11 mouse cellular contexts compared by ENCODE assay signal in the genomic region with DNA sequence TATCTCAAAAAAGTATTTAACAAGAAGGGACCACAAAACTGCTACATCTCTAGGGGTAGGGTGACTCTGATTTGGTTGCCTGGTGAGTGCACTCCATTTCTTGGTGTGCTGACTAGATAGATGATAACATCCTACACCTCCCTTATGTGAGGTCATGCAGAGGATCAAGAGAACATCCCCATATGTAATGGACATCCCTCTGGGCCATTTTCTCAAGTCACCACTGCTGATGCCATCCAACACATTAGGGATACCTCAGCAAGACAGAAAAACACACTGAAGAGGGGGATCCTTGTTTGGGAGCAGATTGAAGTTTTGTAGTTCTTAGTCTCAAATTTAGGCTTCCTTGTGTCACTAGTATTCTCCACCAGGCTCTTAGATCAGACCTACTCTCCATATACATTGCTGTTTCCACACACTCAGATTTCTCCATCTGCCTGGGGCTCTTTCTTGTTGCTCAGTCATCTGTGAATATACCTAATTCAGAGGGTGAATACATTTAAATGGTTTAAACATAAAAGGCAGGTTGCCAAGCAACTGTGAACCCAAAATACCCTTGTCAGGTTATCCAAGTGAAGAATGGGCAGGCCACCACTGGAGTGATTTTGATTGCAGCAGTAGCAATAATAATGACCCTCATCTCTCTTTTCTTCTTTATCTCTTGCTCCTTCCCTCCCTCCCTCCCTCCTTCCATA.
A peak's percentile ranks its signal among the peaks of the same experiment; 100 is the strongest.
DNase-seq lines count a peak whose midpoint lies in the region; ATAC-seq lines count a peak whose summit lies in the region.
"Had no signal": no experiment of that assay in that cellular context is flagged by ENCODE, and none has a peak within 500 bp of the region (broad histone marks: within the 10 kb centered on the region; RNA-seq: fewer than 3 reads in every experiment).

No protein-coding gene starts in this region.

- no peaks in the 10 kb centered on the region for H3K9me3 ChIP-seq in embryonic facial prominence, embryonic 12.5 days
- H3K9me3 ChIP-seq in hindbrain, embryonic 11.5 days (ENCODE audit: control insufficient read depth, low read length), result no peaks in the 10 kb centered on the region
- no peaks in the 10 kb centered on the region for H3K9me3 ChIP-seq in neural tube, embryonic 12.5 days
- H3K9me3 ChIP-seq: lung, embryonic 15.5 days had no signal

- peak; percentile 60 for DNase-seq in hindbrain, embryonic 11.5 days (ENCODE audit: low spot score)
- peak; percentile 9 for DNase-seq in kidney, postnatal 10 days
- no peak for DNase-seq in heart, adult 18-20 months
- DNase-seq in lung, postnatal 36 days, result no peak
- DNase-seq in adrenal gland, adult 2 months, result no peak
- no peak for DNase-seq in layer of hippocampus, adult 9-11 months

- H3K36me3 ChIP-seq in embryonic facial prominence, embryonic 12.5 days, result no peaks in the 10 kb centered on the region
- no peaks in the 10 kb centered on the region for H3K36me3 ChIP-seq in hindbrain, embryonic 11.5 days (ENCODE audit: control insufficient read depth, insufficient read depth, low read length)
- no peaks in the 10 kb centered on the region for H3K36me3 ChIP-seq in neural tube, embryonic 12.5 days
- H3K36me3 ChIP-seq: lung, embryonic 15.5 days had no signal

- no peaks in the 10 kb centered on the region for H3K4me1 ChIP-seq in embryonic facial prominence, embryonic 12.5 days
- H3K4me1 ChIP-seq in hindbrain, embryonic 11.5 days (replicated peaks; ENCODE audit: control insufficient read depth, insufficient read depth, low read length), result no peaks in the 10 kb centered on the region
- peaks cover 11% of the 10 kb centered on the region; the same call in 1 of the 2 replicates for H3K4me1 ChIP-seq in neural tube, embryonic 12.5 days
- H3K4me1 ChIP-seq: lung, embryonic 15.5 days had no signal

- H3K9ac ChIP-seq in embryonic facial prominence, embryonic 12.5 days, result no peak overlapping the region
- H3K9ac ChIP-seq in hindbrain, embryonic 11.5 days (ENCODE audit: low read depth, low read length), result no peak overlapping the region
- no peak overlapping the region for H3K9ac ChIP-seq in neural tube, embryonic 12.5 days
- H3K9ac ChIP-seq: lung, embryonic 15.5 days had no signal

- H3K4me3 ChIP-seq in embryonic facial prominence, embryonic 12.5 days, result no peak overlapping the region
- no peak overlapping the region for H3K4me3 ChIP-seq in hindbrain, embryonic 11.5 days (ENCODE audit: low read depth, low read length)
- H3K4me3 ChIP-seq in neural tube, embryonic 12.5 days, result no peak overlapping the region
- H3K4me3 ChIP-seq: lung, embryonic 15.5 days had no signal

- no peaks in the 10 kb centered on the region for H3K27me3 ChIP-seq in embryonic facial prominence, embryonic 12.5 days
- H3K27me3 ChIP-seq in hindbrain, embryonic 11.5 days (ENCODE audit: control insufficient read depth, insufficient read depth, low read length), result no peaks in the 10 kb centered on the region
- H3K27me3 ChIP-seq in neural tube, embryonic 12.5 days (replicated peaks), result no peaks in the 10 kb centered on the region
- H3K27me3 ChIP-seq: lung, embryonic 15.5 days had no signal

- no peak overlapping the region for H3K27ac ChIP-seq in embryonic facial prominence, embryonic 12.5 days
- no peak overlapping the region for H3K27ac ChIP-seq in hindbrain, embryonic 11.5 days (ENCODE audit: low read depth, low read length)
- H3K27ac ChIP-seq in neural tube, embryonic 12.5 days, result no peak overlapping the region
- H3K27ac ChIP-seq: lung, embryonic 15.5 days had no signal

- no peak overlapping the region for H3K4me2 ChIP-seq in embryonic facial prominence, embryonic 12.5 days (replicated peaks)
- H3K4me2 ChIP-seq in hindbrain, embryonic 11.5 days (replicated peaks; ENCODE audit: low read depth, low read length), result no peak overlapping the region
- H3K4me2 ChIP-seq in neural tube, embryonic 12.5 days (replicated peaks), result no peak overlapping the region
- H3K4me2 ChIP-seq: heart, embryonic 11.5 days; lung, embryonic 15.5 days had no signal

- 0 out of 2 replicates have a peak, but pooled peaks have one; percentile 41 for ATAC-seq in embryonic facial prominence, embryonic 12.5 days (ENCODE audit: insufficient number of reproducible peaks, insufficient read depth, low FRiP score, low TSS enrichment)
- ATAC-seq in hindbrain, embryonic 11.5 days (ENCODE audit: low FRiP score), result peak; percentile 92
- peak; percentile 92 for ATAC-seq in neural tube, embryonic 12.5 days (ENCODE audit: low FRiP score, low read depth)
- ATAC-seq: inflammation-experienced regulatory T-cells, adult 6 months had no signal

Comparison
In these comparisons a context has a peak if more than half of its experiments do, and no peak if none do; other contexts are left out.
1. ATAC-seq: peak in every context shown above with its lines; median percentile 92 in hindbrain, embryonic 11.5 days; 92 in neural tube, embryonic 12.5 days; 41 in embryonic facial prominence, embryonic 12.5 days.
2. DNase-seq: peak in hindbrain, embryonic 11.5 days (single experiment) and kidney, postnatal 10 days (single experiment); none in heart, adult 18-20 months (0 of 2), lung, postnatal 36 days (single experiment), adrenal gland, adult 2 months (single experiment) and layer of hippocampus, adult 9-11 months (single experiment).